Mouse (Mus musculus) heart, embryonic 15.5 days (tissue): ENCODE measurements around the gene Ndufa3. TPM values are rescaled to one million over a fixed set of nuclear protein-coding genes. Genes with fewer than 3 reads are reported as not detected.
"Not testable (repeated sequence)": the region's sequence is repeated elsewhere in the genome, so short reads cannot be mapped to it uniquely, and the experiment has no call there.

Experiments
- ATAC-seq: fragments of 200-750 bp; cut with Nextera tagmentation; replicated peaks from 2 replicates; pipeline ENCODE4 v1.8.0; 2017; ENCODE audit warnings: low read depth, moderate TSS enrichment; ENCODE audit not compliant: insufficient number of reproducible peaks, insufficient read depth, low FRiP score
- H3K27ac ChIP-seq: fragments of 300-500 bp; sonication (generic); 2 replicates; pipeline ENCODE4 v1.5.1; 2015; ENCODE audit warnings: mild to moderate bottlenecking, inconsistent platforms
- H3K27me3 ChIP-seq: fragments of 300-500 bp; sonication (generic); 2 replicates; pipeline ENCODE4 v1.6.1; 2015; ENCODE audit warnings: inconsistent platforms
- H3K36me3 ChIP-seq: fragments of 300-500 bp; sonication (generic); 2 replicates; pipeline ENCODE4 v1.6.1; 2015; ENCODE audit warnings: mild to moderate bottlenecking, inconsistent platforms
- H3K4me1 ChIP-seq: fragments of 300-500 bp; sonication (generic); replicated peaks from 2 replicates; pipeline ENCODE4 v1.6.1; 2015; ENCODE audit warnings: inconsistent platforms
- H3K4me2 ChIP-seq: fragments of 300-500 bp; sonication (generic); 2 replicates; pipeline ENCODE4 v1.6.1; 2015; ENCODE audit warnings: inconsistent platforms, mild to moderate bottlenecking, moderate library complexity
- H3K4me3 ChIP-seq: fragments of 300-500 bp; sonication (generic); 2 replicates; pipeline ENCODE4 v1.5.1; 2015; ENCODE audit warnings: mild to moderate bottlenecking, inconsistent platforms
- H3K9ac ChIP-seq: fragments of 300-500 bp; sonication (generic); 2 replicates; pipeline ENCODE4 v1.6.1; 2015; ENCODE audit warnings: mild to moderate bottlenecking, inconsistent platforms
- H3K9me3 ChIP-seq: fragments of 300-500 bp; sonication (generic); replicated peaks from 2 replicates; pipeline ENCODE4 v1.6.1; 2016; ENCODE audit warnings: inconsistent platforms
- WGBS: fragments of 180-500 bp; shearing (Covaris S2); methylation state at CpG from one replicate; pipeline ENCODE4 v1.1.7; 2015; ENCODE audit warnings: mixed read lengths; 5-methylcytosine and 5-hydroxymethylcytosine counted together
- polyA plus RNA-seq: library from polyadenylated mRNA; unstranded; fragments of >200 nt; fragmentation: Nextera tagmentation; extraction: Ambion mirVana; gene quantifications from 2 replicates; pipeline ENCODE4 v1.2.1, GENCODE M21; 2015

The Ndufa3 gene
- polyA plus RNA-seq: 670 and 765 TPM in 2 replicates

DNA sequence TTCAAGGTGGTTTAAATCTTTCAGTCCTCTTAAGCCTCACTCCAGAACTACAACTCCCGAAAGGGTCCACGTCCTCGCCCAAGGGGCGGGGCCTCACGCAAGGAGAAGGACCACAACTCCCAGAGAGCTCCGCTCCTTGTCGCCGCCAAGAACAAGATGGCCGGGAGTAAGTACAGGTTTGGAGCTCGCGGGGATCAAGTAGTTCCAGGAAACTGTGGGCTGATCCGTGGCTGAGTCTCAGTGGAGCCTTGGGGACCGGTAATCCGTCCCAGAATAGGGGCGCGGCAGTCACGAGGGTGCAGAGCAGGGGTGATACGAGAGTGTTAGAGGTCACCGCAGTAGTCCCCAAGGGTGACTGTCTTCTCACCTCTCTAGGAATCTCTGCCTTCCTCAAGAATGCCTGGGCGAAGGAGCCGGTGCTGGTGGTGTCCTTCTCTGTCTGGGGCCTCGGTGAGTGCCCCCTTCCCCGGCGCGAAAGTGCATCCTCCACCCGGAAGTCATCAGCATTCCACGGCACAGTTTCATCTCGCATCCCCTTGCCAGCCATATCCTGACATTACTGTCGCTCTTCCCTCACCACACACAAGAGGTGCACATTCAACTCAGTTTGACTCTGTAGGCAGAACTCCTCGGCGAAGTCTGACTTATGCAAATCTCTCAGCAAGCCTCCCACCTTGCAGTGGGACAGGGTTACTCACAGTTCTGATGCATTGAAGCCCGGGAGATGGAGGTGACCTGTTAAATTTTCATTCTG is at the start of gene Ndufa3:
Gene Ndufa3 (plus strand): TSS at position 132 of the 754 bp plus-strand sequence.
- WGBS: 1% methylated on average over 32 of the region's 32 CpGs
- H3K4me2 ChIP-seq: peak within 1 kb of the TSS; percentile 64

DNA sequence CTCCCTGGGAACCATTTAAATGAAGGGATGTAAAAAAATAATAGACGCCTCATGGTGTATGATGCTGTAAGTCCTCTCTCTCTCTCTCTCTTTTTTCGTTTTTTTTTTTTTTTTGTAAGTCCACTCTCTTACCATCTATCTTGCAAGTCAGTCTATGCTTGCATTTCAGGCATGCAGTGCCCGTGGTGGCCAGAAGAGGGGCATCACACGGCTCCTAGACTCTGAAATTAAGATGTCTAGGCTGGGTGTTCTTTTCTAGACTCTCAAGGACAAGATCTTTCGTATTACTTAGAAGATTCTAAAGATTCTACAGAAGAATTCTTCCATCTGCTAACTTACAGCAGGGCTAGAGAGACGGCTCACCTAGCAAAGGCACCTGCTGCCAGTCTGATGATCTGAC is 47.4 kb upstream of the Ndufa3 start:
- no peaks in the 10 kb centered on the region for H3K9me3 ChIP-seq
- 56% methylated on average over 6 of the region's 6 CpGs for WGBS
- H3K4me2 ChIP-seq: no peak overlapping the region
- H3K27ac ChIP-seq: no peak overlapping the region
- no peaks in the 10 kb centered on the region for H3K4me1 ChIP-seq
- H3K9ac ChIP-seq: no peak overlapping the region
- no peak for ATAC-seq
- no peak overlapping the region for H3K4me3 ChIP-seq
- no peaks in the 10 kb centered on the region for H3K36me3 ChIP-seq
- H3K27me3 ChIP-seq: no peaks in the 10 kb centered on the region

More for the DNA sequence above, at the start of gene Ndufa3:
- peak within 1 kb of the TSS; percentile 78 for H3K27ac ChIP-seq
- no peaks in the 10 kb centered on the region for H3K9me3 ChIP-seq
- no peaks in the 10 kb centered on the region for H3K27me3 ChIP-seq
- H3K4me3 ChIP-seq: peak within 1 kb of the TSS; percentile 81
- peak within 1 kb of the TSS; percentile 85 for H3K9ac ChIP-seq
- peaks cover 10% of the 10 kb centered on the region for H3K4me1 ChIP-seq
- peaks cover 26% of the 10 kb centered on the region; the same call in 1 of the 2 replicates for H3K36me3 ChIP-seq
- ATAC-seq: peak; percentile 96

DNA sequence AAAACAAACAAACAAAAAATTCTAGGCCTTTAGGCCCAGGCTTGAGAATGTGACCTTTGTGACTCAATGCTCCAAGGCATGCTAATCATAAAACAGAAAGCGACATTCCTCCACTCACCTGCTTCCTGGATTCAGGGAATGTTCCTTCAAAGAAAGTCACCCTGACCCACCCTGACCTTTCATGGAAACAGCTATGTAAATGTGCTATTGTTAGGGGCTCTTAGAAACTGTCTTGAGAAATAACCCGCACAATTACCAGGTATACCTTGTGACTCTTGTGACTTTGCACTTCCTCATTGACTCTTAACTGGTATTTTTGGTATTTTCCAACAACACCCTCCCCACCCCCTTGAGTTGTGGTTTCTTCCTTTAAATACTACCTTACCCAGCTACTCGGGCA is 46.6 kb upstream of the Ndufa3 start:
- H3K9ac ChIP-seq, H3K4me3 ChIP-seq, H3K36me3 ChIP-seq, H3K4me2 ChIP-seq, H3K27me3 ChIP-seq, H3K9me3 ChIP-seq, H3K4me1 ChIP-seq, ATAC-seq, H3K27ac ChIP-seq: not testable (repeated sequence)
- WGBS: 84% methylated on average over 3 of the region's 3 CpGs

DNA sequence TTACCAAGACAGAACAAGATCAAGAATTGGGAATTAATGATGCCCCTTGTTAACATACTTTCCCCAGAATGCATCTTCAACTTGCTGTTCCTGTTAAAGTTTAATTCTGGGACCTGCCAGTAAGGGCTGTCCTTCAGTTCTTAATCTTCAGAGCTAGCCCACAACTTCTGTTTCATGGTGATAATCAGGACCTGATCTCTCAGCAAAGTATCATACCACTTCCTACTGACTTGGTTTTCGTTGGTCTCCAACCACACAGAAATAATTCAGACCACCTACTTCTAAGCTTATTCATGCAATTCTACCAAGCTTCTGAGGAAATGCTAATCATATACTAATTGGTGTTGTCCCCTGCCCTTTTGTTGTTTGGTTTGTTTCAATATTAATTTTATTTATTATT is 45.3 kb upstream of the Ndufa3 start:
- no peaks in the 10 kb centered on the region for H3K4me1 ChIP-seq
- no peak overlapping the region for H3K27ac ChIP-seq
- 67% methylated on average over 1 of the region's 1 CpGs for WGBS
- no peak overlapping the region for H3K4me3 ChIP-seq
- ATAC-seq: no peak
- no peak overlapping the region for H3K4me2 ChIP-seq
- no peaks in the 10 kb centered on the region for H3K27me3 ChIP-seq
- H3K9ac ChIP-seq: no peak overlapping the region
- no peaks in the 10 kb centered on the region for H3K9me3 ChIP-seq
- no peaks in the 10 kb centered on the region for H3K36me3 ChIP-seq

DNA sequence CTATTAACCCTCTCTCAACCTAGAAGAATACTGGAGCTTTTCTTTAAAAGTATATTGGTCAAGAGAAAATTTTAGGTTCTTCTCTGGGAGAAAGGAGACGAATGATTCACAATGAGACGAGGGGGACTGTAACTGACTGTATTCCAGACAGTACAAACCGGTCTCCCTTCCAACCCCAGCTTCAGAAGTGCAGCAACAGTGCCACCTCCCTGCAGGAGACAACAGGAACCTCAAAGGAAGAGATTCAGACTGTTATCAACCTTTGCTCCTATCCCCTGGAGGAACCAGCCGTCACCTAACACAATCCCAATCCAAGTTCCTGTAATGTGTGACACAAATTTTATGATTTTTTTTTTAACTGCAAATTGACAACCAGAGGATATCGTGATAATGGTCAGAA is 43.0 kb upstream of the Ndufa3 start:
- H3K9me3 ChIP-seq: no peaks in the 10 kb centered on the region
- 40% methylated on average over 5 of the region's 5 CpGs for WGBS
- H3K36me3 ChIP-seq: no peaks in the 10 kb centered on the region
- H3K9ac ChIP-seq: no peak overlapping the region
- H3K4me2 ChIP-seq: no peak overlapping the region
- H3K4me1 ChIP-seq: no peaks in the 10 kb centered on the region
- no peak overlapping the region for H3K4me3 ChIP-seq
- no peak overlapping the region for H3K27ac ChIP-seq
- H3K27me3 ChIP-seq: no peaks in the 10 kb centered on the region
- no peak for ATAC-seq

DNA sequence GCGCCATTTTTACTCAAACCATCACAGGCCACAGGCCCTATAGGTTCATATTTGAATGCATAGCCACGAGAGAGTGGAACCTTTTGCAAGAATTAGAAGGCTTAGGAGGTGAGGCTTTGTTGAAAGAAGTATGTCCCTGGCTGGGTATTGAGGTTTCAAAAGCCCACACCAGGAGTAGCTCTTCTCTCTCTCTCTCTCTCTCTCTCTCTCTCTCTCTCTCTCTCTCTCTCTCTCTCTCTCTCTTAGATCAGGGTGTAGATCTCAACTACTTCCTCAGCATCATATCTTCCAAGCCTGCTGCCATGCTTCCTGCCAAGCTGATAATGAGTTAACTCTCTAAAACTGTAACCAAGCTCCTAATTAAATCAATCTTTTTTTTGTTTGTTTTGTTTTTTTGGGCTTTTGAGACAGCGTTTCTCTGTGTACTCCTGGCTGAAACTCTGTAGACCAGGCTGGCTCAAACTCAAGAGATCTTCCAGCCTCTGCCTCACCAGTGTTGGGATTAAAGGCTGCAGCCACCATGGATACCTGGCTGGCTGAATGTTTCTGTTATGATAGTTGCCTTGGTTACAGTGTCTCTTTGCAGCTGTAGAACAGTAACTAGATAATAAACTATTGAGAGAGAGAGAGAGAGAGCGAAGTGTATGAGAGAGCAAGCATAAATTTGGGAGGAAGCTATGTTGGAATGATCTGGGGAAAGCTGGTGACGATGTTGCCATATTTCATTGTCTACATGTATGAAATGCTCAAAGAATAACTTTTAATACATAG is 40.6 kb upstream of the Ndufa3 start:
- Histone ChIP-seq H3K9me3 (no peaks in the 10 kb centered on the region), H3K4me3 (no peak overlapping the region), H3K4me1 (no peaks in the 10 kb centered on the region), H3K9ac (no peak overlapping the region), H3K4me2 (no peak overlapping the region), H3K36me3 (no peaks in the 10 kb centered on the region), H3K27ac (no peak overlapping the region), H3K27me3 (no peaks in the 10 kb centered on the region)
- 66% methylated on average over 5 of the region's 5 CpGs for WGBS
- no peak for ATAC-seq

DNA sequence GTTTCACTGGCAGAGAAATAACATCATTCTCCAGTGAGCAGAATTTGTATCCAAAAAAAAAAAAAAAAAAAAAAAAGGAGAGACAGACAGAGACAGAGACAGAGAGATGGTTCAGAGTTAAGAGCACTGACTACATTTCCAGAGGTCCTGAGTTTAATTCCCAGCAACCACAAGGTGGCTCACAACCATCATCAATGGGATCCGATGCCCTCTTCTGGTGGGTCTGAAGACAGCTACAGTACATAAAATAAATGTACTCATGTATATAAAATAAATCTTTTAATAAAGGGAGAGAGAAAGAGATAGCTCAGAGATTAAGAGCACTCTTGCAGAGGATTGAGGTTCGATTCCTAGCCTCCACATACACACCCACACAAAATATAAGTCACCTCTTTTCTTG is 39.0 kb upstream of the Ndufa3 start:
- WGBS: 64% methylated on average over 2 of the region's 2 CpGs
- Histone ChIP-seq H3K27ac (no peak overlapping the region), H3K4me1 (no peaks in the 10 kb centered on the region), H3K9ac (no peak overlapping the region), H3K4me2 (no peak overlapping the region), H3K9me3 (no peaks in the 10 kb centered on the region), H3K36me3 (no peaks in the 10 kb centered on the region), H3K27me3 (no peaks in the 10 kb centered on the region), H3K4me3 (no peak overlapping the region)
- no peak for ATAC-seq

DNA sequence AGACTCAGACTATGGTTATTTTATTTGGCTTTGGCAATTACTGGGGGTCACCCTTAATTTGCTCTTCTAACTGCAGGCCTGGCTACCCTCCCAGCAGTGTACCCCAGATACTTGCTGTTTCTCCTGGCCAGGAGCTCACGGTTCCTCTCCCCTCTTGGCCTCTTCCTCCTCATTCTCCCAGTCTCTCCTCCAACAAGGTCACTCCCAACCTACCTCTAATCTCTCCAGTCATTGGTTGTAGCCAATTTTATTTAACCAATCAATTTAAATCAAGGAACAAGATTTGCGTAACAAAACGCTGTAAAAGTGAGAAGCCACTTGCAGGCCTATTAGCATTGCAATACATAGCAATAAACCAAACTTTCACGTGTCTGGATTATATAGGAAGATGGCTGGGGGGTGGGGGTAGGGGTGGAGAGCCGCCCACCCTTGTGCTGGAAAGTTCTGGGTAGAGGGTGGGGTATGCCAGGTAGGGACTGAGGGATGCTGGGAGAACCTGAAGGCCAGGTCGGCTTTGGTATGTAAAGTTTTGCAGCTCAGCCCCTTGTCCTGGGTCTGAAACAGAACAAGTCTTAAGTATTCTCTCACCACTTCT is 38.1 kb upstream of the Ndufa3 start:
- no peaks in the 10 kb centered on the region for H3K9me3 ChIP-seq
- H3K4me2 ChIP-seq: no peak overlapping the region
- H3K27me3 ChIP-seq: no peaks in the 10 kb centered on the region
- no peak for ATAC-seq
- no peak overlapping the region for H3K27ac ChIP-seq
- no peak overlapping the region for H3K9ac ChIP-seq
- no peaks in the 10 kb centered on the region for H3K36me3 ChIP-seq
- H3K4me3 ChIP-seq: no peak overlapping the region
- 64% methylated on average over 6 of the region's 6 CpGs for WGBS
- H3K4me1 ChIP-seq: no peaks in the 10 kb centered on the region

DNA sequence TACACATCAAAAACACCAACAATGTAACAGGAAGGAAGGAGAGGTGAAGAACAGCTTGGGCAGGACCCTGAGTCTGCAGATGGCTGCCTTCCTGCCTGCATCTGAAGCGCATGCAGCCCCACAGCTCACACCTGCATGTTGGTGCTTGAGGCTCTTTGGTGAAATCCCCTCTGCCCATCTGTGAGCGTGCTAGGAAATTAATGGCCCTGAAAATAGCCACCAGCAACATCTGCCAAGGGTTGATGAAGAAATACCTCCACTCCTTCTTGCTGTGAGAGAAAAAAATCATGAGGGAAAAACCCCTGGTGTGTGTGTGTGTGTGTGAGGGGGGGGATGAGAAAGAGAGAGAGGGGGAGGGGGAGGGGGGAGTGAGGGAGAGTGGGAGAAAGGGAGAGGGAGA is 37.1 kb upstream of the Ndufa3 start:
- no peak for ATAC-seq
- H3K4me1 ChIP-seq: no peaks in the 10 kb centered on the region
- no peak overlapping the region for H3K4me2 ChIP-seq
- no peaks in the 10 kb centered on the region for H3K27me3 ChIP-seq
- H3K4me3 ChIP-seq: no peak overlapping the region
- H3K9me3 ChIP-seq: no peaks in the 10 kb centered on the region
- no peak overlapping the region for H3K27ac ChIP-seq
- no peaks in the 10 kb centered on the region for H3K36me3 ChIP-seq
- no peak overlapping the region for H3K9ac ChIP-seq
- WGBS: 53% methylated on average over 2 of the region's 2 CpGs

DNA sequence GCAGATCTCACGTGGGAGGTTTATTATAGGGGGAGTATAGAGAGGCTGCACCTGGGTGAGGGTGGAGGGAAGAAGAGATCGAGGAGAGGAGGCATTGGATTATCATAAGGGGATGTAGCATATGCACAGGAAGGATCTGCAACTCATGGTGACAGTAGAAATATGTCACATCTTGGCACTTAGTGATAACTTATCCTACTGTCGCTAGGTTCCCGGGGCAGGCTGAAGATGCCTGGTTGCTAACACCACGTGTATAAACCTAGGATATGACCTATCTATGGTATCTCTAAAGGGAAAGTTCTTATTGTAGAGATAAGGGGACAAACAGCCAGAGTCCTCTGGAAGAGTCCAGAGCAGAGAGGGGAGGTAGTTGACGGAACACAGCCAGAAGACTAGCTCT is 31.4 kb upstream of the Ndufa3 start:
- WGBS: 7% methylated on average over 6 of the region's 6 CpGs
- no peak overlapping the region for H3K4me2 ChIP-seq
- H3K4me3 ChIP-seq: no peak overlapping the region
- H3K9me3 ChIP-seq: no peaks in the 10 kb centered on the region
- no peak for ATAC-seq
- 0 out of 2 replicates have a peak, but pooled peaks cover 4% of the 10 kb centered on the region for H3K27me3 ChIP-seq
- H3K27ac ChIP-seq: no peak overlapping the region
- no peaks in the 10 kb centered on the region for H3K36me3 ChIP-seq
- no peaks in the 10 kb centered on the region for H3K4me1 ChIP-seq
- H3K9ac ChIP-seq: no peak overlapping the region

DNA sequence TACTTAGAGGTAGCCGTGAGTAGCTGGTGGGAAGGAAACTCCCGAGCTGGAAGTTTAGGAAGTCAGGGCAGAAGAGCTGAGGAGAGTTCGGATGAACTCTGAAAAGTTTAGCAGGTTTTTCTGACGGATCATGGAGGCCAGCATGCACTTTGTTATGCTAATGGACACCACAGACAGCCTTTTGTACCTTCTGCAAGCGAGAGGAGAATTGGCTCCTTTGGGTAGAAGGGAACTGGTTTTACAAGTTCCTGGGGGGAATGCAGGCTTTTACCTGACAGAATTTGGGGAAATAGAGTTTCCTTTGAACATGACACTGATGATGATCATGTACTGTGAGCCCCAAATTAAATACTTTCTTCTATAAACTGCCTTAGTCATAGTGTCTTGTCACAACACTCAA is 30.9 kb upstream of the Ndufa3 start:
- ATAC-seq: no peak
- no peaks in the 10 kb centered on the region for H3K9me3 ChIP-seq
- WGBS: 6% methylated on average over 5 of the region's 5 CpGs
- no peak overlapping the region for H3K4me2 ChIP-seq
- 0 out of 2 replicates have a peak, but pooled peaks cover 4% of the 10 kb centered on the region for H3K27me3 ChIP-seq
- H3K36me3 ChIP-seq: no peaks in the 10 kb centered on the region
- no peak overlapping the region for H3K9ac ChIP-seq
- no peaks in the 10 kb centered on the region for H3K4me1 ChIP-seq
- no peak overlapping the region for H3K4me3 ChIP-seq
- no peak overlapping the region for H3K27ac ChIP-seq
